Mouse (Mus musculus) limb, embryonic 13.5 days (tissue): ENCODE results near the gene Olfr1036. TPM values are rescaled to one million over a fixed set of nuclear protein-coding genes. Genes with fewer than 3 reads are reported as not detected.
"Not testable (repeated sequence)": the region's sequence is repeated elsewhere in the genome, so short reads cannot be mapped to it uniquely, and the experiment has no call there.

Experiments used
- ATAC-seq: fragments of 200-750 bp; cut with Nextera tagmentation; 2 replicates; pipeline ENCODE4 v1.8.0; 2017; ENCODE audit warnings: low read depth, moderate number of reproducible peaks, moderate TSS enrichment; ENCODE audit not compliant: low FRiP score
- H3K27ac ChIP-seq: fragments of 300-500 bp; sonication (generic); 2 replicates; pipeline ENCODE4 v1.5.1; 2015; ENCODE audit warnings: inconsistent platforms, mild to moderate bottlenecking, moderate library complexity
- H3K27me3 ChIP-seq: fragments of 300-500 bp; sonication (generic); 2 replicates; pipeline ENCODE4 v1.6.1; 2015; ENCODE audit warnings: mild to moderate bottlenecking, inconsistent platforms
- H3K36me3 ChIP-seq: fragments of 300-500 bp; sonication (generic); 2 replicates; pipeline ENCODE4 v1.6.1; 2015; ENCODE audit warnings: inconsistent platforms, mild to moderate bottlenecking, moderate library complexity
- H3K4me1 ChIP-seq: fragments of 300-500 bp; sonication (generic); 2 replicates; pipeline ENCODE4 v1.6.1; 2015; ENCODE audit warnings: inconsistent platforms
- H3K4me2 ChIP-seq: fragments of 300-500 bp; sonication (generic); replicated peaks from 2 replicates; pipeline ENCODE4 v1.6.1; 2015; ENCODE audit warnings: inconsistent platforms, mild to moderate bottlenecking, moderate library complexity
- H3K4me3 ChIP-seq: fragments of 300-500 bp; sonication (generic); 2 replicates; pipeline ENCODE4 v1.5.1; 2015; ENCODE audit warnings: moderate library complexity, mild to moderate bottlenecking, inconsistent platforms
- H3K9ac ChIP-seq: fragments of 300-500 bp; sonication (generic); 2 replicates; pipeline ENCODE4 v1.6.1; 2015; ENCODE audit warnings: mild to moderate bottlenecking, inconsistent platforms
- H3K9me3 ChIP-seq: fragments of 300-500 bp; sonication (generic); 2 replicates; pipeline ENCODE4 v1.6.1; 2016; ENCODE audit warnings: inconsistent platforms
- WGBS: fragments of 180-500 bp; shearing (Covaris S2); methylation state at CpG from one replicate; pipeline ENCODE4 v1.1.7; 2015; 5-methylcytosine and 5-hydroxymethylcytosine counted together
- polyA plus RNA-seq: library from polyadenylated mRNA; unstranded; fragments of >200 nt; fragmentation: Nextera tagmentation; extraction: Ambion mirVana; gene quantifications from 2 replicates; pipeline ENCODE4 v1.2.1, GENCODE M21; 2015

Olfr1036 gene
- polyA plus RNA-seq = not detected in 2 replicates

GRCm38 (mm10) chr2:86073692-86074091, at the start of gene Olfr1036:
TSS of gene Olfr1036 (plus strand) at chr2:86073992.
- H3K36me3 ChIP-seq, H3K9ac ChIP-seq, H3K4me2 ChIP-seq, H3K9me3 ChIP-seq, H3K27me3 ChIP-seq, H3K4me1 ChIP-seq, H3K27ac ChIP-seq, H3K4me3 ChIP-seq, ATAC-seq: not testable (repeated sequence)

GRCm38 (mm10) chr2:86045561-86045960, 28.2 kb upstream of the Olfr1036 start, which contains the start of gene Olfr1034:
TSS of gene Olfr1034 (plus strand) at chr2:86045861.
- no peaks in the 10 kb centered on the region for H3K9me3 ChIP-seq
- no peak within 1 kb of the TSS for H3K4me2 ChIP-seq
- H3K36me3 ChIP-seq = no peaks in the 10 kb centered on the region
- H3K9ac ChIP-seq = no peak within 1 kb of the TSS
- no peaks in the 10 kb centered on the region for H3K4me1 ChIP-seq
- H3K4me3 ChIP-seq = no peak within 1 kb of the TSS
- H3K27me3 ChIP-seq = no peaks in the 10 kb centered on the region
- ATAC-seq = no peak
- no peak within 1 kb of the TSS for H3K27ac ChIP-seq

- H3K9ac ChIP-seq, ATAC-seq, H3K36me3 ChIP-seq, H3K27ac ChIP-seq, H3K4me2 ChIP-seq, H3K4me3 ChIP-seq, H3K4me1 ChIP-seq, H3K27me3 ChIP-seq, H3K9me3 ChIP-seq: not testable (repeated sequence)
These were observed 23.0 kb upstream of the Olfr1036 start for GRCm38 (mm10) chr2:86050777-86051176.

- H3K27me3 ChIP-seq, H3K27ac ChIP-seq, H3K4me2 ChIP-seq, H3K9me3 ChIP-seq, H3K36me3 ChIP-seq, H3K4me1 ChIP-seq, H3K4me3 ChIP-seq, ATAC-seq, H3K9ac ChIP-seq: not testable (repeated sequence)
- WGBS = 91% methylated on average over 2 of the region's 2 CpGs
These were observed 10.0 kb upstream of the Olfr1036 start for GRCm38 (mm10) chr2:86063766-86064165.

GRCm38 (mm10) chr2:86070189-86070588, 3.6 kb upstream of the Olfr1036 start:
- no peaks in the 10 kb centered on the region for H3K36me3 ChIP-seq
- H3K9ac ChIP-seq = no peak overlapping the region
- no peaks in the 10 kb centered on the region for H3K27me3 ChIP-seq
- no peak overlapping the region for H3K4me2 ChIP-seq
- ATAC-seq = no peak
- no peaks in the 10 kb centered on the region for H3K9me3 ChIP-seq
- no peak overlapping the region for H3K27ac ChIP-seq
- WGBS = 90% methylated on average over 8 of the region's 8 CpGs
- no peaks in the 10 kb centered on the region for H3K4me1 ChIP-seq
- no peak overlapping the region for H3K4me3 ChIP-seq

- H3K4me1 ChIP-seq, ATAC-seq, H3K27me3 ChIP-seq, H3K9me3 ChIP-seq, H3K9ac ChIP-seq, H3K27ac ChIP-seq, H3K4me3 ChIP-seq, H3K36me3 ChIP-seq, H3K4me2 ChIP-seq: not testable (repeated sequence)
- 80% methylated on average over 1 of the region's 1 CpGs for WGBS
These were observed 6.7 kb downstream of the Olfr1036 start for GRCm38 (mm10) chr2:86080478-86080877.

- Histone ChIP-seq H3K4me1 (no peaks in the 10 kb centered on the region), H3K9me3 (no peaks in the 10 kb centered on the region), H3K4me2 (no peak within 1 kb of the TSS), H3K27ac (no peak within 1 kb of the TSS), H3K4me3 (no peak within 1 kb of the TSS), H3K27me3 (no peaks in the 10 kb centered on the region), H3K36me3 (no peaks in the 10 kb centered on the region), H3K9ac (no peak within 1 kb of the TSS)
- ATAC-seq = no peak
- WGBS = 87% methylated on average over 2 of the region's 2 CpGs
These were observed 13.5 kb downstream of the Olfr1036 start, which contains the start of gene Olfr1037 for GRCm38 (mm10) chr2:86087285-86087684. TSS of gene Olfr1037 (minus strand) at chr2:86087385.

Other genes starting within 250 kb of the Olfr1036 start
- gene Olfr1019, start 228.5 kb upstream of the Olfr1036 start, polyA plus RNA-seq = not detected in 2 replicates
- gene Olfr1020, start 227.0 kb upstream of the Olfr1036 start, polyA plus RNA-seq = not detected in 2 replicates
- gene Olfr1022, start 205.4 kb upstream of the Olfr1036 start, polyA plus RNA-seq = not detected in 2 replicates
- gene Olfr1023, start 188.4 kb upstream of the Olfr1036 start, polyA plus RNA-seq = not detected in 2 replicates
- gene Olfr1024, start 168.9 kb upstream of the Olfr1036 start, polyA plus RNA-seq = not detected in 2 replicates
- gene Olfr1025-ps1, start 158.8 kb upstream of the Olfr1036 start, polyA plus RNA-seq = not detected in 2 replicates
- not detected in 2 replicates for gene Olfr1026, start 152.4 kb upstream of the Olfr1036 start, polyA plus RNA-seq
- not detected in 2 replicates for gene Olfr1028, start 123.6 kb upstream of the Olfr1036 start, polyA plus RNA-seq
- gene Olfr1029, start 100.1 kb upstream of the Olfr1036 start, polyA plus RNA-seq = not detected in 2 replicates
- not detected in 2 replicates for gene Olfr1030, start 94.7 kb upstream of the Olfr1036 start, polyA plus RNA-seq
- gene Olfr1031, start 83.7 kb upstream of the Olfr1036 start, polyA plus RNA-seq = not detected in 2 replicates
- gene Olfr1032, start 68.5 kb upstream of the Olfr1036 start, polyA plus RNA-seq = not detected in 2 replicates
- 0.33 and 0.90 TPM in 2 replicates for gene Olfr1033, start 53.4 kb upstream of the Olfr1036 start, polyA plus RNA-seq
- gene Olfr1034, start 28.1 kb upstream of the Olfr1036 start, polyA plus RNA-seq = not detected in 2 replicates
- gene Olfr1037, start 13.4 kb downstream of the Olfr1036 start, polyA plus RNA-seq = not detected in 2 replicates
- not detected in 2 replicates for gene Olfr1039, start 61.9 kb downstream of the Olfr1036 start, polyA plus RNA-seq
- gene Olfr1040, start 72.7 kb downstream of the Olfr1036 start, polyA plus RNA-seq = not detected in 2 replicates
- not detected in 2 replicates for gene Olfr1042, start 87.8 kb downstream of the Olfr1036 start, polyA plus RNA-seq
- gene Olfr1043, start 93.5 kb downstream of the Olfr1036 start, polyA plus RNA-seq = not detected in 2 replicates
- not detected in 2 replicates for gene Olfr1044, start 103.8 kb downstream of the Olfr1036 start, polyA plus RNA-seq
- gene Olfr52, start 111.7 kb downstream of the Olfr1036 start, polyA plus RNA-seq = not detected in 2 replicates
- not detected in 2 replicates for gene Olfr1045, start 129.0 kb downstream of the Olfr1036 start, polyA plus RNA-seq
- not detected in 2 replicates for gene Olfr1046, start 145.3 kb downstream of the Olfr1036 start, polyA plus RNA-seq
- not detected in 2 replicates for gene Olfr1047, start 157.4 kb downstream of the Olfr1036 start, polyA plus RNA-seq
- gene Olfr1048, start 166.3 kb downstream of the Olfr1036 start, polyA plus RNA-seq = not detected in 2 replicates
- not detected in 2 replicates for gene Olfr1049, start 184.3 kb downstream of the Olfr1036 start, polyA plus RNA-seq
- not detected in 2 replicates for gene Olfr1051, start 205.1 kb downstream of the Olfr1036 start, polyA plus RNA-seq
- not detected in 2 replicates for gene Olfr1052, start 218.5 kb downstream of the Olfr1036 start, polyA plus RNA-seq
- gene Olfr1053, start 241.3 kb downstream of the Olfr1036 start, polyA plus RNA-seq = not detected in 2 replicates